Mouse (Mus musculus) cerebellum, adult 2 months (tissue): ENCODE measurements around the gene Hoxc10.

Source experiments
- CTCF ChIP-seq: fragments of 200-500 bp; IDR thresholded peaks from 2 replicates; pipeline ENCODE4 v1.5.1; 2011; ENCODE audit warnings: low read depth, mild to moderate bottlenecking, control low read depth, low read length, moderate library complexity, borderline replicate concordance; ENCODE audit not compliant: insufficient read depth
- POLR2A ChIP-seq: fragments of 200-500 bp; IDR thresholded peaks from 2 replicates; pipeline ENCODE4 v1.6.1; 2011; ENCODE audit warnings: low read length, control low read depth, borderline replicate concordance; ENCODE audit not compliant: insufficient read depth

GRCm38 (mm10) chr15:102963259-102963658 lies 3.3 kb upstream of the Hoxc10 start:
- TF ChIP-seq POLR2A = no peak
- TF ChIP-seq CTCF = no peak
